Mouse (Mus musculus) C2C12 (cell line): Measurements from ENCODE around the gene Adarb2.

ENCODE experiments used
- CTCF ChIP-seq: IDR thresholded peaks from one replicate; pipeline ENCODE4 v1.5.1; 2011; ENCODE audit not compliant: control insufficient read depth, insufficient read depth, insufficient read length
- MYOD1 ChIP-seq: IDR thresholded peaks from one replicate; pipeline ENCODE4 v1.6.1; 2011; ENCODE audit warnings: low read depth; ENCODE audit not compliant: control insufficient read depth, insufficient read length
- USF1 ChIP-seq: IDR thresholded peaks from one replicate; pipeline ENCODE4 v1.6.1; 2011; ENCODE audit warnings: low read depth, mild to moderate bottlenecking, control low read depth, moderate library complexity

DNA sequence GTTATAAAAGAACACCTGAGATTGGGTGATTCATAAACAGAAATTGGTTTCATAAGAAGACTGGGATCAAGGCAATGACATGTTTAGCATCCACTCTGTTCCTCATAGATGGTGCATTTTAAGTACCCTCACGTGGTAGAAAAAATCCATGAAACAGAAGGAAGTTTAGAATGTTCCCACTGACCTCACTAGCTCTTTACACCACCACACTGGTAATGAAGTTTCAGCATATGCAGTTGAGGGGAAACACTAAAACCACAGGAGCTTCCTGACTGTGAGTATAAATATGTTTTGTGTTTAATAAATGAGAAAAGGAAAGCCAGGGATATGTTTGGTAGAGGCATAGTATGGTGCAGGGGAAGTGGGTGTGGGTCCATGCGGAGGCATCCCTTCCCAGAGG lies 242.7 kb downstream of the Adarb2 start:
- TF ChIP-seq CTCF = no peak
- TF ChIP-seq MYOD1 = no peak
- no peak for TF ChIP-seq USF1
